Mouse (Mus musculus) lung, postnatal 0 days (tissue): Measurements from ENCODE around the gene Sox5. TPM values are rescaled to one million over a fixed set of nuclear protein-coding genes. Genes with fewer than 3 reads are reported as not detected.
A peak's percentile ranks its signal among the peaks of the same experiment; 100 is the strongest.

ENCODE experiments used
- ATAC-seq: fragments of 200-750 bp; cut with Nextera tagmentation; 2 replicates; pipeline ENCODE4 v1.8.0; 2017; ENCODE audit warnings: moderate library complexity
- DNase-seq: peaks from one replicate; pipeline ENCODE4 v3.0.0-alpha.2; 2016; ENCODE audit warnings: low spot score
- H3K27ac ChIP-seq: fragments of 300-500 bp; sonication (generic); 2 replicates; pipeline ENCODE4 v1.5.1; 2014; ENCODE audit warnings: antibody characterized with exemption, mild to moderate bottlenecking, low read length, mixed read lengths
- H3K27me3 ChIP-seq: fragments of 300-500 bp; sonication (generic); replicated peaks from 2 replicates; pipeline ENCODE4 v1.6.1; 2014; ENCODE audit warnings: low read length, mixed read lengths; ENCODE audit not compliant: insufficient read depth
- H3K36me3 ChIP-seq: fragments of 300-500 bp; sonication (generic); 2 replicates; pipeline ENCODE4 v1.6.1; 2014; ENCODE audit warnings: low read length, mixed read lengths; ENCODE audit not compliant: insufficient read depth
- H3K4me1 ChIP-seq: fragments of 300-500 bp; sonication (generic); 2 replicates; pipeline ENCODE4 v1.6.1; 2014; ENCODE audit warnings: antibody characterized with exemption, low read depth, low read length, mixed read lengths; ENCODE audit not compliant: insufficient read depth
- H3K4me2 ChIP-seq: fragments of 300-500 bp; sonication (generic); replicated peaks from 2 replicates; pipeline ENCODE4 v1.6.1; 2014; ENCODE audit warnings: low read depth, mild to moderate bottlenecking, low read length, moderate library complexity, mixed read lengths
- H3K4me3 ChIP-seq: fragments of 300-500 bp; sonication (generic); 2 replicates; pipeline ENCODE4 v1.5.1; 2014; ENCODE audit warnings: low read depth, low read length
- H3K9ac ChIP-seq: fragments of 300-500 bp; sonication (generic); replicated peaks from 2 replicates; pipeline ENCODE4 v1.6.1; 2014; ENCODE audit warnings: low read depth, mild to moderate bottlenecking
- H3K9me3 ChIP-seq: fragments of 300-500 bp; sonication (generic); 2 replicates; pipeline ENCODE4 v1.6.1; 2016; ENCODE audit warnings: low read length, mixed read lengths
- CTCF ChIP-seq: IDR thresholded peaks from 2 replicates; pipeline ENCODE4 v1.5.1; 2016; ENCODE audit warnings: antibody characterized with exemption, mild to moderate bottlenecking
- EP300 ChIP-seq: IDR thresholded peaks from 2 replicates; pipeline ENCODE4 v1.6.1; 2016; ENCODE audit warnings: antibody characterized with exemption, mild to moderate bottlenecking, control low read depth
- WGBS: fragments of 180-500 bp; shearing (Covaris S2); extraction: QIAGEN DNeasy Blood & Tissue Kit; methylation state at CpG from one replicate; pipeline ENCODE4 v1.1.7; 2014; 5-methylcytosine and 5-hydroxymethylcytosine counted together
- polyA plus RNA-seq: library from polyadenylated mRNA; unstranded; fragments of >200 nt; fragmentation: Nextera tagmentation; extraction: Ambion mirVana; gene quantifications from 2 replicates; pipeline ENCODE4 v1.2.1, GENCODE M21; 2015

The Sox5 gene
- polyA plus RNA-seq, 1 experiment from 2014 or later, result 9.8 TPM

- peak; percentile 89 for ATAC-seq
- TF ChIP-seq CTCF (no peak), EP300 (no peak)
- H3K9ac ChIP-seq, result no peak overlapping the region
- no peaks in the 10 kb centered on the region for H3K27me3 ChIP-seq
- no peaks in the 10 kb centered on the region for H3K4me1 ChIP-seq
- no peaks in the 10 kb centered on the region for H3K9me3 ChIP-seq
- no peak overlapping the region for H3K4me2 ChIP-seq
- 44% methylated on average over 10 of the region's 10 CpGs for WGBS
- no peak overlapping the region for H3K27ac ChIP-seq
- H3K4me3 ChIP-seq, result no peak overlapping the region
- DNase-seq, result peak; percentile 71
- H3K36me3 ChIP-seq, result no peaks in the 10 kb centered on the region
These were observed 411.1 kb downstream of the Sox5 start for GRCm38 (mm10) chr6:144370699-144371098.

GRCm38 (mm10) chr6:144367626-144368077 lies 414.1 kb downstream of the Sox5 start:
- Histone ChIP-seq H3K4me3 (no peak overlapping the region), H3K4me2 (no peak overlapping the region), H3K9me3 (no peaks in the 10 kb centered on the region), H3K27me3 (no peaks in the 10 kb centered on the region), H3K27ac (no peak overlapping the region), H3K9ac (no peak overlapping the region), H3K4me1 (no peaks in the 10 kb centered on the region), H3K36me3 (no peaks in the 10 kb centered on the region)
- no peak for TF ChIP-seq EP300
- no peak for TF ChIP-seq CTCF
- ATAC-seq (no peak), DNase-seq (no peak)
- 94% methylated on average over 11 of the region's 11 CpGs for WGBS

GRCm38 (mm10) chr6:144361267-144362038 lies 420.3 kb downstream of the Sox5 start:
- H3K9ac ChIP-seq, result no peak overlapping the region
- TF ChIP-seq EP300 (no peak), CTCF (no peak)
- no peak overlapping the region for H3K4me2 ChIP-seq
- H3K27me3 ChIP-seq, result no peaks in the 10 kb centered on the region
- no peak for ATAC-seq
- no peak overlapping the region for H3K4me3 ChIP-seq
- 26% methylated on average over 5 of the region's 5 CpGs for WGBS
- DNase-seq, result no peak
- no peaks in the 10 kb centered on the region for H3K36me3 ChIP-seq
- H3K9me3 ChIP-seq, result no peaks in the 10 kb centered on the region
- H3K27ac ChIP-seq, result no peak overlapping the region
- no peaks in the 10 kb centered on the region for H3K4me1 ChIP-seq

- H3K36me3 ChIP-seq, result no peaks in the 10 kb centered on the region
- H3K27me3 ChIP-seq, result no peaks in the 10 kb centered on the region
- no peak overlapping the region for H3K4me3 ChIP-seq
- no peak for DNase-seq
- no peaks in the 10 kb centered on the region for H3K4me1 ChIP-seq
- no peak for ATAC-seq
- no peak overlapping the region for H3K4me2 ChIP-seq
- 71% methylated on average over 4 of the region's 4 CpGs for WGBS
- H3K9me3 ChIP-seq, result no peaks in the 10 kb centered on the region
- no peak overlapping the region for H3K27ac ChIP-seq
- TF ChIP-seq EP300 (no peak), CTCF (no peak)
- H3K9ac ChIP-seq, result no peak overlapping the region
These were observed 424.7 kb downstream of the Sox5 start for GRCm38 (mm10) chr6:144357081-144357480.

GRCm38 (mm10) chr6:144351049-144351448 lies 430.7 kb downstream of the Sox5 start:
- TF ChIP-seq EP300 (no peak), CTCF (no peak)
- no peaks in the 10 kb centered on the region for H3K36me3 ChIP-seq
- no peak for DNase-seq
- no peak overlapping the region for H3K4me3 ChIP-seq
- no peak for ATAC-seq
- no peaks in the 10 kb centered on the region for H3K9me3 ChIP-seq
- no peak overlapping the region for H3K9ac ChIP-seq
- H3K27me3 ChIP-seq, result no peaks in the 10 kb centered on the region
- H3K4me1 ChIP-seq, result no peaks in the 10 kb centered on the region
- 72% methylated on average over 6 of the region's 6 CpGs for WGBS
- no peak overlapping the region for H3K27ac ChIP-seq
- no peak overlapping the region for H3K4me2 ChIP-seq

- H3K27ac ChIP-seq, result no peak overlapping the region
- H3K9ac ChIP-seq, result no peak overlapping the region
- H3K4me2 ChIP-seq, result no peak overlapping the region
- no peak for TF ChIP-seq EP300
- TF ChIP-seq CTCF, result no peak
- H3K27me3 ChIP-seq, result no peaks in the 10 kb centered on the region
- no peaks in the 10 kb centered on the region for H3K9me3 ChIP-seq
- H3K4me1 ChIP-seq, result no peaks in the 10 kb centered on the region
- WGBS, result 52% methylated on average over 11 of the region's 11 CpGs
- ATAC-seq (no peak), DNase-seq (no peak)
- no peaks in the 10 kb centered on the region for H3K36me3 ChIP-seq
- H3K4me3 ChIP-seq, result no peak overlapping the region
These were observed 438.4 kb downstream of the Sox5 start for GRCm38 (mm10) chr6:144343338-144343737.
